Mouse (Mus musculus) hindlimb bud, embryonic 11.5 days (tissue): Measurements from ENCODE around the gene Ctla2a.
"Not testable (repeated sequence)": the region's sequence is repeated elsewhere in the genome, so short reads cannot be mapped to it uniquely, and the experiment has no call there.

Source experiments
- DNase-seq: peaks from one replicate; pipeline ENCODE4 v3.0.0-alpha.2; 2012; ENCODE audit warnings: low read depth, low spot score; ENCODE audit errors: extremely low spot score

The Ctla2a gene

DNA sequence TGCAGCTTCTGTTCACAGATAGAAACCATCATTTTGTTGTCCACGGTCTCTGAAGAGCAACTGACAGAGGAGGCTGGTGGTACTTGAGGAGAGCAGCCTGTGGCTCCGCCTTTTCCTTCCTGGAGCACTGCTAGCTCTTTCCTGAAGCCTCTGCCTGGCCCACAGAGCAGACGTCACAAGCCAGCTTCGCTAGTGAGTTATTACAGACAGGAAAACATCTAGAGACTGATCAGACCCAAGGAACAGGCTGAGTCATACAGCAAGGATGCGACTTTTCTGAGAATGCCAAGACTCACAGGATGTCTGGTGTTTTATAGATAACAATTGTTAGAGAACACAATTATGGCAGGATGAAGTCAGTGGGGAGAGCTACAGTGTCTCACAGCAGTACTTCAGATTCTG is at the start of gene Ctla2a, which contains the start of gene Gm49391:
Gene Ctla2a (minus strand): TSS at position 126 of the 402 bp plus-strand sequence.
Gene Gm49391 (minus strand): TSS at position 72 of the 402 bp plus-strand sequence.
- no peak for DNase-seq

DNA sequence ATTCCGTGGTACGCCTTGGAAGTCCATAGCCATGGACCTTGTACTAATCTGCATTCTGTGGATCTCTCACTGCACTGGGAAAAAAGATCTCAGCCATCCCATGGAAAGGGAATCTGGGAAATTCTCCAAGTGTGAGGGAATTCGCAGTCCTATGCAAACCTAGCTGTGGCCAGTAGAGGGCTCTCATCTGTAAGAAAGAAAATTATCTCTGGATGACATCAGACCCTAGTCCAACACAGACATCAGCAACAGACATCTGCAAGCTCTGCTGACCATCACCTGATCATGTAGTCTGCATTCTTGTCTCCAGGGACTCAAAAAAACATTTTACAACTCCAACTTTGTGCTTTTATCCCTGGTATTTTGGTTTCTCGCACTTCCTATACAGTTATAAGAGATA is 35.9 kb upstream of the Ctla2a start:
- DNase-seq, result not testable (repeated sequence)

- DNase-seq, result not testable (repeated sequence)
These were observed 27.6 kb upstream of the Ctla2a start for GRCm38 (mm10) chr13:60963985-60964384.

DNA sequence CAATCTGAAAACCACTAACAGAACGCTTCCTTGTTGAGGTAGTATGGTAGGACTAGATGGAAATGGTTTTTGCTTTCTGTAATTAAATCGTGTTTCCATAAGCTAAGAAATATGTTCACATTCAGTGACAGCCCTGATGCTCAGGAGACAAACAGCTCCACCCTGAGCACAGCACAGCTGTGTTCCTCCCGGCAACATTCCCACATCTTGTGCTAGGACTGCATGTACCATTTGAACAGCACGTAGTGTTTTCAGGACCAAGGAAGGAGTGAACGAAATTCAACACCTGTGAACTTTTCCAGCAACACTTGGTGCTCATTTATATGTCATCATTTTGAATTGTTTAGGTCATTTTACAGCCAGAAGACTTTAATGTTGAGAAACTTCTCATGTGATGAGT is 25.3 kb upstream of the Ctla2a start:
- no peak for DNase-seq

- not testable (repeated sequence) for DNase-seq
These were observed 5.5 kb upstream of the Ctla2a start, which contains the start of gene Tpbpa for GRCm38 (mm10) chr13:60941884-60942283. Tpbpa (minus strand) TSS chr13:60941984.

GRCm38 (mm10) chr13:60935490-60935889 is 935 bp downstream of the Ctla2a start, which contains the start of gene Gm49393:
Gm49393 (minus strand) TSS chr13:60935590.
- DNase-seq, result not testable (repeated sequence)

- not testable (repeated sequence) for DNase-seq
These were observed 31.6 kb downstream of the Ctla2a start, which contains the start of gene Tpbpb for GRCm38 (mm10) chr13:60904780-60905179. Tpbpb (minus strand) TSS chr13:60904880.

DNA sequence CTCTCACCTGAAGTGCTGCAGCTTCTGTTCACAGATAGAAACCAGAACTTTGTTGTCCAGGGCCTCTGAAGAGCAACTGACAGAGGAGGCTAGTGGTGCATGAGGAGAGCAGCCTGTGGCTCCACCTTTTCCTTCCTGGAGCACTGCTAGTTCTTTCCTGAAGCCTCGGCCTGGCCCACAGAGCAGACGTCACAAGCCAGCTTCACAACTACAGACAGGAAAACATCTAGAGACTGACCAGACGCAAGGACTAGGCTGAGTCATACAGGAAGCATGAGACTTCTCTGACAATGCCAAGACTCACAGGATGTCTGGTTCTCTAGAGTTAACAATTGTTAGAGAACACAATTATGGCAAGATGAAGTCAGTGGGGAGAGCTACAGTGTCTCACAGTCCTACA is 39.1 kb downstream of the Ctla2a start, which contains the start of gene Ctla2b:
Gene Ctla2b (minus strand): TSS at position 120 of the 400 bp plus-strand sequence.
- DNase-seq, result no peak

DNA sequence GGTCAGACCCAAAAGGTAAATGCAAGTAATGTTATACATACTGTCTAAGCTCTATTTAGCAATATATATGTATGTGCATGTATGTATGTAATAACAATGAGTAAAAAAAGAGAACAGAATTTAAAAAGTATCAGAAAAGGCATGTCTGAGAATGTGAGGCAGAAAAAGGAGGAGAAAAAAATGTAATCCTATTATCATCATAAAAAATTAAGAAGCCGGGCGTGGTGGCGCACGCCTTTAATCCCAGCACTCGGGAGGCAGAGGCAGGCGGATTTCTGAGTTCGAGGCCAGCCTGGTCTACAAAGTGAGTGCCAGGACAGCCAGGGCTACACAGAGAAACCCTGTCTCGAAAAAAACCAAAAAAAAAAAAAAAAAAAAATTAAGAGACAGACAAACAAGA is 39.6 kb downstream of the Ctla2a start, which contains the start of gene Gm49392:
Gene Gm49392 (minus strand): TSS at position 101 of the 400 bp plus-strand sequence.
- DNase-seq, result not testable (repeated sequence)

GRCm38 (mm10) chr13:60895406-60896160 is 40.8 kb downstream of the Ctla2a start:
- DNase-seq, result no peak

DNA sequence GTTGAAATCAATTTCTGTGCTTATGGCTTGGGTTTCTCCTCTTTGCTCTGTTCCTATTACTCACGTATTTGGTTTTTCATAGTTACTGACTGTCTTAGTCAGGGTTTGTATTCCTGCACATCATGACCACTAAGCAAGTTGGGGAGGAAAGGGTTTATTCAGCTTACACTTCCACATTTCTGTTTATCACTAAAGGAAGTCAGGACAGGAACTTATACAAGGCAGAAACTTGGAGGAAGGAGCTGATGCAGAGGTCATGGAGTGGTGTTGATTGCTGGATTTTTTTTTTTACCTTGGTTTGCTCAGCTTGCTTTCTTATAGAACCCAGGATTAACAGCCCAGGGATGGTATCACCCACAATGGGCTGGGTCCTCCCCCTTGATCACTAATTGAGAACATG is 44.1 kb downstream of the Ctla2a start:
- DNase-seq, result no peak
